Mouse (Mus musculus) brain, embryonic 14.5 days (tissue): ENCODE measurements around the gene Nradd.

Source experiments
- CTCF ChIP-seq: fragments of 200-500 bp; IDR thresholded peaks from 2 replicates; pipeline ENCODE4 v1.5.1; 2012; ENCODE audit warnings: inconsistent platforms, mild to moderate bottlenecking, moderate library complexity, borderline replicate concordance; ENCODE audit not compliant: insufficient read depth, insufficient read length; ENCODE audit errors: extremely low read depth
- POLR2A ChIP-seq: fragments of 200-500 bp; IDR thresholded peaks from 2 replicates; pipeline ENCODE4 v1.6.1; 2012; ENCODE audit warnings: mild to moderate bottlenecking, inconsistent platforms, borderline replicate concordance; ENCODE audit not compliant: poor library complexity, insufficient read depth, insufficient read length, severe bottlenecking; ENCODE audit errors: extremely low read depth

DNA sequence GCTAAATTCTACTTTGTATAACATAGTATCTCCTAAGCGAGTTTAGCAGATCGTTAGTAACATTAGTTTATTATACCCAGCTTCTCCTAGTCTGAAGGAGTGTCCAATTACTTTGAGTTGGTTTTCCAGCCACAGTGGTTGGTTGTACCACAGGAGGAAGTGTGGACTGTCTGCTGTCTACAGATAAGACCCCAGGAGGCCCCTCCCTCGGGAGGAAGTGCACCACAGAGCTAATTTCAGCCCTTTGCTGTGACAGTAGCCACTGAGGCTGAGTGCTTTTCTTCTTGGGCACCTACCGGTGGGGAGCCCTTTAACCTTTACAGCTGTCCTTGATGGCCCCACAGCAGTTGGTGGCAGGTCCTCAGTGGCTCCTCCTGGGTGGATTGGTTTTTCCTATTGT is 41.7 kb upstream of the Nradd start:
- TF ChIP-seq CTCF: no peak
- no peak for TF ChIP-seq POLR2A
